Mouse (Mus musculus) CH12.LX (cell line): ENCODE measurements around the gene Slc16a2. TPM values are rescaled to one million over a fixed set of nuclear protein-coding genes. Genes with fewer than 3 reads are reported as not detected.
A peak's percentile ranks its signal among the peaks of the same experiment; 100 is the strongest.

Experiments
- DNase-seq: peaks from one replicate; pipeline ENCODE4 v3.0.0-alpha.2; 2013; ENCODE audit errors: extremely low read depth
- H3K27ac ChIP-seq: 2 replicates; pipeline ENCODE4 v1.5.1; 2012; ENCODE audit warnings: low read depth, mild to moderate bottlenecking, control low read depth, moderate library complexity; ENCODE audit not compliant: insufficient read depth
- H3K27me3 ChIP-seq: replicated peaks from 2 replicates; pipeline ENCODE3; 2012; ENCODE audit warnings: inconsistent platforms
- H3K36me3 ChIP-seq, 2 experiments: replicated peaks in 1 of 2; 2 replicates each; pipeline versions ENCODE3 to v1.6.1; 2012; ENCODE audit warnings: inconsistent platforms in 1 of 2, low read length in 1 of 2, mild to moderate bottlenecking in 1 of 2, mixed read lengths in 1 of 2, moderate library complexity in 1 of 2; ENCODE audit not compliant: control insufficient read depth in 1 of 2, insufficient read depth in 1 of 2
- H3K4me1 ChIP-seq, 2 experiments: 2 replicates each; pipeline ENCODE4 v1.6.1; 2012; ENCODE audit warnings: inconsistent platforms in 1 of 2, moderate library complexity in 1 of 2; ENCODE audit not compliant: insufficient read depth in 2 of 2, control insufficient read depth in 1 of 2
- H3K4me2 ChIP-seq: 2 replicates; pipeline ENCODE4 v1.6.1; 2012; ENCODE audit warnings: low read depth, mild to moderate bottlenecking, control low read depth; ENCODE audit not compliant: poor library complexity, insufficient read depth, severe bottlenecking
- H3K4me3 ChIP-seq, 3 experiments: fragments of 150-350 bp in 1 of 3; sonication (generic) in 1 of 3; replicated peaks in 1 of 3; 2 replicates each; pipeline versions ENCODE3 to v1.5.1; 2011 to 2012; ENCODE audit warnings: low read depth in 2 of 3, low read length in 2 of 3, mild to moderate bottlenecking in 2 of 3, moderate library complexity in 2 of 3, control low read depth in 1 of 3, improper control_type of control experiment in 1 of 3, inconsistent platforms in 1 of 3, mixed read lengths in 1 of 3; ENCODE audit not compliant: poor library complexity in 1 of 3
- H3K79me2 ChIP-seq: replicated peaks from 2 replicates; pipeline ENCODE4 v1.6.1; 2012; ENCODE audit warnings: mild to moderate bottlenecking, moderate library complexity; ENCODE audit not compliant: control insufficient read depth, poor library complexity, insufficient read depth, severe bottlenecking; ENCODE audit errors: extremely low read depth
- H3K9ac ChIP-seq: 2 replicates; pipeline ENCODE4 v1.6.1; 2012; ENCODE audit warnings: low read depth, mild to moderate bottlenecking, control low read depth, moderate library complexity; ENCODE audit not compliant: insufficient read depth
- H3K9me3 ChIP-seq: replicated peaks from 2 replicates; pipeline ENCODE3; 2012; ENCODE audit warnings: low read length, inconsistent platforms, mixed read lengths
- CHD2 ChIP-seq: IDR thresholded peaks from 2 replicates; pipeline ENCODE4 v1.6.1; 2011; ENCODE audit warnings: low read length, improper control_type of control experiment
- CTCF ChIP-seq, 2 experiments: IDR thresholded peaks in 1 of 2; conservative IDR thresholded peaks in 1 of 2; 2 replicates each; pipeline ENCODE4 v1.5.1; 2011 to 2012; ENCODE audit warnings: low read depth in 2 of 2, low read length in 2 of 2, improper control_type of control experiment in 1 of 2, inconsistent platforms in 1 of 2, mild to moderate bottlenecking in 1 of 2, moderate library complexity in 1 of 2
- E2F4 ChIP-seq: IDR thresholded peaks from 2 replicates; pipeline ENCODE4 v1.6.1; 2011; ENCODE audit warnings: low read depth, low read length, improper control_type of control experiment; ENCODE audit not compliant: insufficient replicate concordance
- GABPA ChIP-seq: IDR thresholded peaks from 2 replicates; pipeline ENCODE4 v1.6.1; 2012; ENCODE audit warnings: low read depth, low read length, improper control_type of control experiment, inconsistent platforms; ENCODE audit not compliant: insufficient replicate concordance
- JUND ChIP-seq: conservative IDR thresholded peaks from 2 replicates; pipeline ENCODE4 v1.6.1; 2011; ENCODE audit warnings: low read depth, low read length, improper control_type of control experiment
- KAT2A ChIP-seq: IDR thresholded peaks from 2 replicates; pipeline ENCODE4 v1.6.1; 2012; ENCODE audit warnings: low read length, improper control_type of control experiment, inconsistent platforms; ENCODE audit not compliant: insufficient replicate concordance
- MAX ChIP-seq: IDR thresholded peaks from 2 replicates; pipeline ENCODE4 v1.6.1; 2011; ENCODE audit warnings: low read length, improper control_type of control experiment
- MAZ ChIP-seq: IDR thresholded peaks from 2 replicates; pipeline ENCODE4 v1.6.1; 2012; ENCODE audit warnings: low read depth, mild to moderate bottlenecking, inconsistent platforms, low read length, improper control_type of control experiment, moderate library complexity
- MXI1 ChIP-seq: IDR thresholded peaks from 2 replicates; pipeline ENCODE4 v1.6.1; 2011; ENCODE audit warnings: mild to moderate bottlenecking, low read depth, low read length, improper control_type of control experiment
- MYC ChIP-seq: IDR thresholded peaks from 2 replicates; pipeline ENCODE4 v1.6.1; 2011; ENCODE audit warnings: low read depth, mild to moderate bottlenecking, improper control_type of control experiment, low read length
- POLR2AphosphoS2 ChIP-seq: IDR thresholded peaks from 2 replicates; pipeline ENCODE4 v1.6.1; 2011; ENCODE audit warnings: low read depth, low read length, improper control_type of control experiment
- SIN3A ChIP-seq: IDR thresholded peaks from 2 replicates; pipeline ENCODE4 v1.6.1; 2012; ENCODE audit warnings: low read length, improper control_type of control experiment, inconsistent platforms
- TCF12 ChIP-seq: IDR thresholded peaks from 2 replicates; pipeline ENCODE4 v1.6.1; 2014; ENCODE audit warnings: low read depth, mild to moderate bottlenecking, inconsistent platforms, low read length, improper control_type of control experiment
- UBTF ChIP-seq: IDR thresholded peaks from 2 replicates; pipeline ENCODE4 v1.6.1; 2012; ENCODE audit warnings: low read depth, mild to moderate bottlenecking, inconsistent platforms, low read length, improper control_type of control experiment, moderate library complexity
- ZNF384 ChIP-seq: IDR thresholded peaks from 2 replicates; pipeline ENCODE4 v1.6.1; 2012; ENCODE audit warnings: low read depth, low read length, improper control_type of control experiment, inconsistent platforms
- dilution Hi-C: fragments of 300-500 bp; cut with MboI; formaldehyde crosslinking; loops from 2 replicates; pipeline ENCODE4 v1.14.3; 2020; ENCODE audit warnings: low sequenced_read_pairs; ENCODE audit not compliant: extremely low pct_unique_long_range_greater_than_20kb, extremely low pct_ligation_motif_present
- in situ Hi-C: fragments of 300-500 bp; cut with MboI; formaldehyde crosslinking; loops from 3 replicates; pipeline ENCODE4 v1.14.3; 2019; ENCODE audit warnings: low sequenced_read_pairs, low pct_ligation_motif_present, low pct_unique_long_range_greater_than_20kb, mixed read lengths
- polyA plus RNA-seq: library from polyadenylated mRNA; unstranded; fragments of >175 nt; gene quantifications from 2 replicates; pipeline ENCODE4 v1.2.1, GENCODE M21; 2012; ENCODE audit warnings: low read depth; ENCODE audit not compliant: insufficient read length
- total RNA-seq, 2 experiments: library from RNA; depleted of rRNA; stranded (reverse); fragments of 300-350 nt in 1 of 2; fragments of >200 nt in 1 of 2; gene quantifications; 2 replicates each; pipeline ENCODE4 v1.2.3; 2012 to 2014

Slc16a2 gene
- total RNA-seq (2012; rRNA removed) (0.21 and 0.42 TPM in 2 replicates), total RNA-seq (2014; rRNA removed) (0.30 and 0.32 TPM in 2 replicates), polyA plus RNA-seq (1.4 and 2.2 TPM in 2 replicates)

DNA sequence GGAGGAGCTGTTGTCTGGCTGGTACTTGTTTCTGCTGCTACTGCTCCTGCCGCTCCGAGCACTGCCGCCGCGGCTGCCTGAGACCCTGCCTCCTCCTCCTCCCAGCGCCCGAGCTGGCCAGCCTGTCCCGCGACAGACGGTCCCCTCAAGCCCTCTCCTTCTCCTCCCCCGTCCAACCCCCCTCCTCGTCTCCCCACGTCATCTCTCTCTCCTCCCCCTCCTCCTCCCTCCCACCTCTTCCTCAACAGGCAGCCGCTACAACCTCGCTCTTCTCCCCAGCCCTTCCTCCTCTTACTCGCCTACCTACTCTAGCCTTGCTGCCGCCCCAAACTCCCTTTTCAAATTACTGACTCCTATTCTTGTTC, at the start of gene Slc16a2:
Gene Slc16a2, minus strand, starts transcription at position 152 of the 365 bp plus-strand sequence.
- Histone ChIP-seq H3K4me3 (peak within 1 kb of the TSS; percentile 16 to 71 (median 54)), H3K4me1 (peaks cover 0 to 13% of the 10 kb centered on the region in 2 experiments; a peak in 2 of 4 replicates), H3K79me2 (no peaks in the 10 kb centered on the region), H3K27ac (no peak within 1 kb of the TSS), H3K9ac (peak within 1 kb of the TSS; percentile 40; the same call in 1 of the 2 replicates), H3K27me3 (no peaks in the 10 kb centered on the region), H3K36me3 (no peaks in the 10 kb centered on the region), H3K4me2 (peak within 1 kb of the TSS; percentile 51), H3K9me3 (no peaks in the 10 kb centered on the region)
- dilution Hi-C loops (no loop called here), in situ Hi-C loops (no loop called here)
- TF ChIP-seq KAT2A (no peak), MAZ (0 out of 2 replicates have a peak, but pooled peaks have one; percentile 38), GABPA (no peak), MYC (no peak), MXI1 (no peak), MAX (no peak), JUND (no peak), E2F4 (no peak)
- DNase-seq, result peak; percentile 35

DNA sequence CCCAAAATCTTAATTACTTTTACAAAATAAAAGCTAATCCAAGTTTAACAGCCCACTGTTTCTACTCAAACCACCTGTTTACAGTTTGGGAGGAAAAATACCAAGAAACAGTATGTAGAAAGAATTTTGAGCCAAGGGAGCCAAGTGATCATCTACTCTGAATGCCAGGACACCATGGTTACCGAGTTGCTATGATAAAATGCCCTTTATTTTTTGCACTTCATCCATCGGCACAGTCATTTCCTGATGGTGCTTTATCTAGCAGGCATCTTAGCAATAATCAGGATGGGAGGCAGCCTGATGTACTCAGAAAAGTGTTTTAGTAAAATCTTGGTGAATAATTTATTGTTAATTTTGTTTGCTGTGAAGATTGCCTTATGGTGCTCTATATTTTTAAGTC, 41.7 kb upstream of the Slc16a2 start:
- H3K79me2 ChIP-seq, result no peaks in the 10 kb centered on the region
- DNase-seq, result no peak
- H3K27ac ChIP-seq, result no peak overlapping the region
- H3K4me1 ChIP-seq, result no peaks in the 10 kb centered on the region
- H3K27me3 ChIP-seq, result no peaks in the 10 kb centered on the region
- H3K9me3 ChIP-seq, result no peaks in the 10 kb centered on the region
- dilution Hi-C loops, result no loop called here
- H3K9ac ChIP-seq, result no peak overlapping the region
- in situ Hi-C loops, result no loop called here
- H3K4me3 ChIP-seq, result no peak overlapping the region
- no peak overlapping the region for H3K4me2 ChIP-seq
- no peaks in the 10 kb centered on the region for H3K36me3 ChIP-seq
- TF ChIP-seq SIN3A, result no peak
- no peak for TF ChIP-seq UBTF
- no peak for TF ChIP-seq CHD2
- no peak for TF ChIP-seq TCF12
- TF ChIP-seq POLR2AphosphoS2, result no peak
- no peak for TF ChIP-seq MYC
- no peak for TF ChIP-seq ZNF384
- no peak for TF ChIP-seq CTCF (conservative IDR thresholded peaks at IDR 0.05 in 1 of 2, IDR thresholded peaks at IDR 0.05 in 1 of 2; ENCODE audit: low read depth in 2 of 2, low read length in 2 of 2)
